Mouse (Mus musculus) yolk sac, embryonic 10.5 days (tissue): ENCODE measurements at regions not wholly inside any gene's neighbourhood (a gene's known extent, or its start where the extent isn't known, plus 50 kb on each side); places are given as distances from the start of the nearest gene placed in this dataset.

Experiments
- DNase-seq: peaks from one replicate; pipeline ENCODE4 v3.0.0-alpha.2; 2017; ENCODE audit warnings: low spot score

GRCm38 (mm10) chr19:32940806-32941205 is 183.5 kb downstream of the Pten start:
- DNase-seq, result no peak

- DNase-seq, result no peak
These were observed 186.4 kb downstream of the Pten start for GRCm38 (mm10) chr19:32943594-32944230.

- DNase-seq, result no peak
These were observed 190.0 kb downstream of the Pten start for GRCm38 (mm10) chr19:32947081-32947855.

GRCm38 (mm10) chr19:32950252-32950651 is 193.0 kb downstream of the Pten start:
- no peak for DNase-seq

GRCm38 (mm10) chr19:32950794-32951193 is 193.5 kb downstream of the Pten start:
- DNase-seq, result no peak

GRCm38 (mm10) chr19:32952425-32952824 is 195.1 kb downstream of the Pten start:
- no peak for DNase-seq

- DNase-seq, result no peak
These were observed 195.8 kb downstream of the Pten start for GRCm38 (mm10) chr19:32952928-32953687.

- DNase-seq, result no peak
These were observed 196.8 kb downstream of the Pten start for GRCm38 (mm10) chr19:32954001-32954605.

GRCm38 (mm10) chr19:32954942-32955341 is 197.6 kb downstream of the Pten start:
- DNase-seq, result no peak

GRCm38 (mm10) chr19:32956143-32956915 is 199.0 kb downstream of the Pten start:
- no peak for DNase-seq

GRCm38 (mm10) chr19:32956916-32957558 is 199.7 kb downstream of the Pten start:
- peak; percentile 26 for DNase-seq

- DNase-seq, result no peak
These were observed 201.0 kb downstream of the Pten start for GRCm38 (mm10) chr19:32958276-32958675.

- DNase-seq, result no peak
These were observed 201.5 kb downstream of the Pten start for GRCm38 (mm10) chr19:32958791-32959190.

- no peak for DNase-seq
These were observed 202.5 kb downstream of the Pten start for GRCm38 (mm10) chr19:32959844-32960195.

GRCm38 (mm10) chr19:32960196-32960947 is 203.1 kb downstream of the Pten start:
- no peak for DNase-seq

GRCm38 (mm10) chr19:32961525-32961924 is 204.2 kb downstream of the Pten start:
- no peak for DNase-seq

GRCm38 (mm10) chr19:32963983-32964382 is 206.7 kb downstream of the Pten start:
- no peak for DNase-seq

GRCm38 (mm10) chr19:32965488-32965887 is 208.2 kb downstream of the Pten start:
- DNase-seq, result no peak

- no peak for DNase-seq
These were observed 212.0 kb downstream of the Pten start for GRCm38 (mm10) chr19:32969213-32969776.

- no peak for DNase-seq
These were observed 214.8 kb downstream of the Pten start for GRCm38 (mm10) chr19:32972116-32972515.
